Mouse (Mus musculus): ENCODE data around the gene Tns3. TPM values are rescaled to one million over a fixed set of nuclear protein-coding genes. Genes with fewer than 3 reads are reported as not detected.

Tns3 gene
- polyA plus RNA-seq, 1 experiment from 2014 or later: 10.5 TPM

- Histone ChIP-seq H3K9me3 (ENCODE audit: control insufficient read depth) (no peaks in the 10 kb centered on the region), H3K27me3 (replicated peaks; ENCODE audit: control insufficient read depth, insufficient read depth, low read length) (no peaks in the 10 kb centered on the region), H3K4me3 (ENCODE audit: low read depth, low read length) (no peak overlapping the region), H3K4me1 (replicated peaks; ENCODE audit: control insufficient read depth, insufficient read depth, low read length) (peaks cover 16% of the 10 kb centered on the region; the same call in 1 of the 2 replicates), H3K9ac (ENCODE audit: low read depth, low read length) (no peak overlapping the region), H3K4me2 (replicated peaks; ENCODE audit: low read depth) (no peak overlapping the region), H3K36me3 (ENCODE audit: control insufficient read depth, insufficient read depth) (no peaks in the 10 kb centered on the region), H3K27ac (ENCODE audit: low read depth, low read length) (no peak overlapping the region)
- no peak for ATAC-seq
- WGBS: 34% methylated on average over 10 of the region's 10 CpGs
- TF ChIP-seq CTCF (IDR thresholded peaks at IDR 0.05; ENCODE audit: low read depth): no peak
These were observed 22.6 kb downstream of the Tns3 start for GRCm38 (mm10) chr11:8641634-8642277.

- H3K9me3 ChIP-seq (ENCODE audit: control insufficient read depth): no peaks in the 10 kb centered on the region
- H3K4me2 ChIP-seq (replicated peaks; ENCODE audit: low read depth): no peak overlapping the region
- H3K27me3 ChIP-seq (replicated peaks; ENCODE audit: control insufficient read depth, insufficient read depth, low read length): no peaks in the 10 kb centered on the region
- H3K9ac ChIP-seq (ENCODE audit: low read depth, low read length): no peak overlapping the region
- H3K4me1 ChIP-seq (replicated peaks; ENCODE audit: control insufficient read depth, insufficient read depth, low read length): peaks cover 22% of the 10 kb centered on the region
- H3K36me3 ChIP-seq (ENCODE audit: control insufficient read depth, insufficient read depth): no peaks in the 10 kb centered on the region
- ATAC-seq: no peak
- TF ChIP-seq CTCF (IDR thresholded peaks at IDR 0.05; ENCODE audit: low read depth): no peak
- 82% methylated on average over 16 of the region's 16 CpGs for WGBS
- H3K27ac ChIP-seq (ENCODE audit: low read depth, low read length): no peak overlapping the region
- no peak overlapping the region for H3K4me3 ChIP-seq (ENCODE audit: low read depth, low read length)
These were observed 24.6 kb downstream of the Tns3 start for GRCm38 (mm10) chr11:8639726-8640125.

GRCm38 (mm10) chr11:8639007-8639718 is 25.2 kb downstream of the Tns3 start:
- Histone ChIP-seq H3K9ac (ENCODE audit: low read depth, low read length) (no peak overlapping the region), H3K4me3 (ENCODE audit: low read depth, low read length) (no peak overlapping the region), H3K27ac (ENCODE audit: low read depth, low read length) (no peak overlapping the region), H3K4me1 (replicated peaks; ENCODE audit: control insufficient read depth, insufficient read depth, low read length) (peaks cover 24% of the 10 kb centered on the region), H3K4me2 (replicated peaks; ENCODE audit: low read depth) (no peak overlapping the region), H3K36me3 (ENCODE audit: control insufficient read depth, insufficient read depth) (no peaks in the 10 kb centered on the region), H3K9me3 (ENCODE audit: control insufficient read depth) (no peaks in the 10 kb centered on the region), H3K27me3 (replicated peaks; ENCODE audit: control insufficient read depth, insufficient read depth, low read length) (no peaks in the 10 kb centered on the region)
- WGBS: 45% methylated on average over 6 of the region's 6 CpGs
- TF ChIP-seq CTCF (IDR thresholded peaks at IDR 0.05; ENCODE audit: low read depth): no peak
- no peak for ATAC-seq

- Histone ChIP-seq H3K9me3 (ENCODE audit: control insufficient read depth) (no peaks in the 10 kb centered on the region), H3K27ac (ENCODE audit: low read depth, low read length) (no peak overlapping the region), H3K36me3 (ENCODE audit: control insufficient read depth, insufficient read depth) (no peaks in the 10 kb centered on the region), H3K4me1 (replicated peaks; ENCODE audit: control insufficient read depth, insufficient read depth, low read length) (peaks cover 27% of the 10 kb centered on the region), H3K27me3 (replicated peaks; ENCODE audit: control insufficient read depth, insufficient read depth, low read length) (no peaks in the 10 kb centered on the region), H3K4me3 (ENCODE audit: low read depth, low read length) (no peak overlapping the region), H3K4me2 (replicated peaks; ENCODE audit: low read depth) (no peak overlapping the region), H3K9ac (ENCODE audit: low read depth, low read length) (no peak overlapping the region)
- no peak for TF ChIP-seq CTCF (IDR thresholded peaks at IDR 0.05; ENCODE audit: low read depth)
- ATAC-seq: no peak
- WGBS: 56% methylated on average over 10 of the region's 10 CpGs
These were observed 26.6 kb downstream of the Tns3 start for GRCm38 (mm10) chr11:8637469-8638447.

GRCm38 (mm10) chr11:8636680-8637079 is 27.7 kb downstream of the Tns3 start:
- no peak overlapping the region for H3K4me3 ChIP-seq (ENCODE audit: low read depth, low read length)
- ATAC-seq: no peak
- H3K27ac ChIP-seq (ENCODE audit: low read depth, low read length): no peak overlapping the region
- H3K9ac ChIP-seq (ENCODE audit: low read depth, low read length): no peak overlapping the region
- H3K4me1 ChIP-seq (replicated peaks; ENCODE audit: control insufficient read depth, insufficient read depth, low read length): peaks cover 24% of the 10 kb centered on the region
- H3K9me3 ChIP-seq (ENCODE audit: control insufficient read depth): no peaks in the 10 kb centered on the region
- TF ChIP-seq CTCF (IDR thresholded peaks at IDR 0.05; ENCODE audit: low read depth): no peak
- H3K4me2 ChIP-seq (replicated peaks; ENCODE audit: low read depth): no peak overlapping the region
- H3K36me3 ChIP-seq (ENCODE audit: control insufficient read depth, insufficient read depth): no peaks in the 10 kb centered on the region
- WGBS: 75% methylated on average over 1 of the region's 1 CpGs
- H3K27me3 ChIP-seq (replicated peaks; ENCODE audit: control insufficient read depth, insufficient read depth, low read length): no peaks in the 10 kb centered on the region

GRCm38 (mm10) chr11:8635778-8636177 is 28.6 kb downstream of the Tns3 start:
- Histone ChIP-seq H3K4me3 (ENCODE audit: low read depth, low read length) (no peak overlapping the region), H3K27me3 (replicated peaks; ENCODE audit: control insufficient read depth, insufficient read depth, low read length) (no peaks in the 10 kb centered on the region), H3K36me3 (ENCODE audit: control insufficient read depth, insufficient read depth) (no peaks in the 10 kb centered on the region), H3K27ac (ENCODE audit: low read depth, low read length) (no peak overlapping the region; the same call in 1 of the 2 replicates), H3K4me2 (replicated peaks; ENCODE audit: low read depth) (0 out of 2 replicates have a peak overlapping the region, but pooled peaks have one; percentile 9), H3K9ac (ENCODE audit: low read depth, low read length) (no peak overlapping the region), H3K4me1 (replicated peaks; ENCODE audit: control insufficient read depth, insufficient read depth, low read length) (peaks cover 23% of the 10 kb centered on the region), H3K9me3 (ENCODE audit: control insufficient read depth) (no peaks in the 10 kb centered on the region)
- WGBS: 48% methylated on average over 3 of the region's 3 CpGs
- no peak for TF ChIP-seq CTCF (IDR thresholded peaks at IDR 0.05; ENCODE audit: low read depth)
- ATAC-seq: peak; percentile 53

All from intestine, postnatal 0 days (tissue).